16 mouse cellular contexts compared by ENCODE assay signal in genomic region chr3:70319139-70319538, GRCm38 (mm10).
"Had no signal": no experiment of that assay in that cellular context is flagged by ENCODE, and none has a peak within 500 bp of the region (broad histone marks: within the 10 kb centered on the region; RNA-seq: fewer than 3 reads in every experiment).

No protein-coding gene starts in this region.

- H3K4me3 ChIP-seq: neural tube, embryonic 13.5 days; neural tube, embryonic 15.5 days; stomach, embryonic 15.5 days had no signal

- H3K36me3 ChIP-seq: neural tube, embryonic 13.5 days; neural tube, embryonic 15.5 days; stomach, embryonic 15.5 days had no signal

- H3K27ac ChIP-seq: neural tube, embryonic 13.5 days; neural tube, embryonic 15.5 days; stomach, embryonic 15.5 days; stomach, postnatal 0 days had no signal

- H3K27me3 ChIP-seq: neural tube, embryonic 13.5 days; neural tube, embryonic 15.5 days; stomach, embryonic 15.5 days had no signal

- DNase-seq: retina, postnatal 1 day; right cerebral cortex, adult 18-20 months; right cerebral cortex, postnatal 14 days; right cerebral cortex, postnatal 25 days; right cerebral cortex, postnatal 4 days; spleen, adult 18-20 months; thymus, adult 18-20 months; thymus, adult 2 months; thymus, postnatal 14 days; thymus, postnatal 25 days; thymus, postnatal 36 days; thymus, postnatal 4 days had no signal

- H3K4me2 ChIP-seq: neural tube, embryonic 13.5 days; neural tube, embryonic 15.5 days; stomach, embryonic 15.5 days had no signal

- H3K4me1 ChIP-seq: neural tube, embryonic 13.5 days; neural tube, embryonic 15.5 days; stomach, embryonic 15.5 days had no signal

- H3K9me3 ChIP-seq: neural tube, embryonic 13.5 days; neural tube, embryonic 15.5 days; stomach, embryonic 15.5 days had no signal

- H3K9ac ChIP-seq: neural tube, embryonic 13.5 days; neural tube, embryonic 15.5 days; stomach, embryonic 15.5 days had no signal
